Mouse (Mus musculus) neural tube, embryonic 11.5 days (tissue): ENCODE measurements at regions not wholly inside any gene's neighbourhood (a gene's known extent, or its start where the extent isn't known, plus 50 kb on each side); places are given as distances from the start of the nearest gene placed in this dataset.
"Not testable (repeated sequence)": the region's sequence is repeated elsewhere in the genome, so short reads cannot be mapped to it uniquely, and the experiment has no call there.

Source experiments
- ATAC-seq: fragments of 200-750 bp; cut with Nextera tagmentation; 2 replicates; pipeline ENCODE4 v1.8.0; 2017; ENCODE audit warnings: moderate number of reproducible peaks, mild to moderate bottlenecking, moderate TSS enrichment, moderate library complexity; ENCODE audit not compliant: insufficient read depth, low FRiP score, low TSS enrichment
- DNase-seq: peaks from one replicate; pipeline ENCODE4 v3.0.0-alpha.2; 2015; ENCODE audit warnings: low spot score
- H3K27ac ChIP-seq: fragments of 300-500 bp; sonication (generic); 2 replicates; pipeline ENCODE4 v1.5.1; 2014; ENCODE audit warnings: low read depth, mild to moderate bottlenecking, low read length
- H3K27me3 ChIP-seq: fragments of 300-500 bp; sonication (generic); 2 replicates; pipeline ENCODE4 v1.6.1; 2014; ENCODE audit warnings: mild to moderate bottlenecking, low read length, mixed read lengths; ENCODE audit not compliant: control insufficient read depth, insufficient read depth
- H3K36me3 ChIP-seq: fragments of 300-500 bp; sonication (generic); 2 replicates; pipeline ENCODE4 v1.6.1; 2014; ENCODE audit warnings: mild to moderate bottlenecking, low read length, moderate library complexity, mixed read lengths; ENCODE audit not compliant: control insufficient read depth, insufficient read depth
- H3K4me1 ChIP-seq: fragments of 300-500 bp; sonication (generic); 2 replicates; pipeline ENCODE4 v1.6.1; 2014; ENCODE audit warnings: low read length, mixed read lengths; ENCODE audit not compliant: control insufficient read depth, insufficient read depth
- H3K4me2 ChIP-seq: fragments of 300-500 bp; sonication (generic); 2 replicates; pipeline ENCODE4 v1.6.1; 2014; ENCODE audit warnings: low read depth, mild to moderate bottlenecking, moderate library complexity
- H3K4me3 ChIP-seq: fragments of 300-500 bp; sonication (generic); 2 replicates; pipeline ENCODE4 v1.5.1; 2014; ENCODE audit warnings: low read depth, low read length
- H3K9ac ChIP-seq: fragments of 300-500 bp; sonication (generic); 2 replicates; pipeline ENCODE4 v1.6.1; 2014; ENCODE audit warnings: mild to moderate bottlenecking, low read length
- H3K9me3 ChIP-seq: fragments of 300-500 bp; sonication (generic); 2 replicates; pipeline ENCODE4 v1.6.1; 2016; ENCODE audit warnings: low read length; ENCODE audit not compliant: control insufficient read depth
- WGBS: fragments of 180-500 bp; shearing (Covaris S2); extraction: QIAGEN DNeasy Blood & Tissue Kit; methylation state at CpG from one replicate; pipeline ENCODE4 v1.1.7; 2014; 5-methylcytosine and 5-hydroxymethylcytosine counted together

DNA sequence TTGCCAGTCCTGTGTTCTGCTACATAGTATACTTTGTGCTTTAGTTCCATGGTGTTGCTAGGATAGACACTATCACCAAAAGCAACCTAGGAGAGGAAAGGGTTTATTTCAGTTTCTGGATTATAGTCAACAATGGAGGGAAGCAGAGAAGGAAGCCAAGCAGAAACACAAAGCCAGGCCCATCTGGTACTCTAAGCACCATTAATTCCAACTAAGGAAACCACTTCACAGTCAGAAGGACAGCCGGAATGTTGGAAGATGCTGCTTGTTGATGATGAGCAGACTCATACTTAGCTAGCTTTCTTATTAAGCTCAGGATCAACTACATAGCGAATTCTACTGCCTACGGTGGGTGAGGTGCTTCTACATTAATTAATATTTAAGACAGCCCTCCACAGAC, 263.2 kb upstream of the Oprm1 start:
- H3K27ac ChIP-seq, result no peak overlapping the region
- ATAC-seq (no peak), DNase-seq (no peak)
- H3K9me3 ChIP-seq, result no peaks in the 10 kb centered on the region
- H3K4me1 ChIP-seq, result no peaks in the 10 kb centered on the region
- H3K27me3 ChIP-seq, result no peaks in the 10 kb centered on the region
- 83% methylated on average over 3 of the region's 3 CpGs for WGBS
- H3K9ac ChIP-seq, result no peak overlapping the region
- no peak overlapping the region for H3K4me2 ChIP-seq
- H3K4me3 ChIP-seq, result no peak overlapping the region
- H3K36me3 ChIP-seq, result no peaks in the 10 kb centered on the region

DNA sequence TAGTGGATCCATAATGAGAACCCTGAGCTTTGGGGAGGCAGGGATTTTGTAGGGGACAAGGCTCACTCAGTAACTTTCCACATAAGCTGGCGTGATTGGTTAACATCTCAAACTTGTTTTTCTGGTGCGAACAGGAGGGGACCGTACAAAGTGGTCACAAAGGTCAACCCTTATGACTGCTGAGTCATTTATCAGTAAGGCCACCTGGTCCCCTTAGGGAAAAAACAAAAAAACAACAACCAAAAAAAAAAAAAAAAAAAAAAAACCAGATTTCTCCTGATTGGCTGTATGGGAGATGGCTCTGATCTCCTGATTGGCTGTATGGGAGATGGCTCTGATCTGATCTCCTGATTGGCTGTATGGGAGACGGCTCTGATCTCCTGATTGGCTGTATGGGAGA, 244.0 kb upstream of the Oprm1 start:
- no peak for ATAC-seq
- Histone ChIP-seq H3K9me3 (no peaks in the 10 kb centered on the region), H3K9ac (no peak overlapping the region), H3K27ac (no peak overlapping the region), H3K4me2 (no peak overlapping the region), H3K27me3 (no peaks in the 10 kb centered on the region), H3K4me1 (no peaks in the 10 kb centered on the region), H3K4me3 (no peak overlapping the region), H3K36me3 (no peaks in the 10 kb centered on the region)
- no peak for DNase-seq
- 92% methylated on average over 4 of the region's 4 CpGs for WGBS

DNA sequence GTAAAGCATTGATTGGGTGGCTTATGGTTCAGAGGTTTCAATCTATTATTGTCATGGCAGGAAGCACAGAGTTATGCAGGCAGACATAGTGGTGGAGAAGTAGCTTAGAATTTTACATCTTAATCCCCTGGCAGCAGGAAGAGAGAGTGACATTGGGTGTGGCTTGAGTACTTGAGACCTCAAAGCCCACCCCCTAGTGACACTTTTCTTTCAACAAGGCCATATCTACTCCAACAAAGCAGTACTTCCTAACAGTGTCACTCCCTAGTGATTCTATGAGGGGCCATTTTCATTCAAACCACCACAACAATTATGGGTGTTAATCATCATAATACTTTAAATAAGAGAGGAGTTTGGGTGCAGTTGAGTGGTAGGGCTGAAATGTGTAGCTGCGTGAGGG, 195.8 kb upstream of the Oprm1 start:
- no peak for ATAC-seq
- Histone ChIP-seq H3K4me3 (no peak overlapping the region), H3K9me3 (no peaks in the 10 kb centered on the region), H3K36me3 (no peaks in the 10 kb centered on the region), H3K4me2 (no peak overlapping the region), H3K9ac (no peak overlapping the region), H3K4me1 (no peaks in the 10 kb centered on the region), H3K27ac (no peak overlapping the region), H3K27me3 (no peaks in the 10 kb centered on the region)
- 88% methylated on average over 1 of the region's 1 CpGs for WGBS
- no peak for DNase-seq

DNA sequence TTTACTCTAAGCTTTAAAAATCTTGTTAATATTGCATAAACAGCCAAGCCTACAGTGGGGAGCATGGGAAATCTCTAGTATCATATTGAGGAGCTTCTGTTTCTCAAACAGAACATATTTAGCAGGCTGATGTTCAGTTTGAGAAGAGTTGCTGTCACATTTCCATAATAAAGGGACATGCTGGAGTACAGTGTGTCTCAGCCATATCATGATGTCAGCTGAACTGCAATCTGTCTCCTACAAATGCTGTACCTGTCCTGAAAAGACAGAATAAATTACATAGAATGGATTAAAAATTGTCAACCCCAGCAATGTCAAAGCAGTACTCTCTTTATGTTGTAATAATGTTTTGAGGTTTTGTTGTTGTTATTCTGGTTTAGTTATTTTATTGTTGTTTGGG, 179.7 kb upstream of the Oprm1 start:
- H3K27ac ChIP-seq, result no peak overlapping the region
- H3K4me1 ChIP-seq, result no peaks in the 10 kb centered on the region
- H3K9ac ChIP-seq, result no peak overlapping the region
- no peaks in the 10 kb centered on the region for H3K9me3 ChIP-seq
- H3K27me3 ChIP-seq, result no peaks in the 10 kb centered on the region
- no peak overlapping the region for H3K4me2 ChIP-seq
- DNase-seq (no peak), ATAC-seq (no peak)
- no peaks in the 10 kb centered on the region for H3K36me3 ChIP-seq
- H3K4me3 ChIP-seq, result no peak overlapping the region

DNA sequence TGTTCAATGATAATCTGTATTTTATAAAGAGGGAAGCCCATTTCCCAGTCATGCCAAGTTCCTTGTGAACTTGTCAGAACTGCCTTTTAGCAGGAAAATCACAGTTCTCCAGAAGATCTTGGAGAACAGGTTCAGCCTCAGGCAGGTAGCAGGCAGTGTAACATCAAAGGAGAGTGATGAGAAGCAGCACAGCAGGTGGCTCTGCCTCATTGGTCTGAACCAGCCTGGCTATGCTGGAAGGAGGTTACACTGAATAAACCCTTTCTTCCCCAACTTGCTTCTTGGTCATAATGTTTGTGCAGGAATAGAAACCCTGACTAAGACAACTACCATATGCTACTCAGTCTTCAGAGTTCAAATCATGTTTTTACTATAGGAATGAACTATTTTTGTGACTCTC, 172.5 kb upstream of the Oprm1 start:
- H3K27ac ChIP-seq, H3K4me3 ChIP-seq, H3K9ac ChIP-seq, H3K4me2 ChIP-seq, ATAC-seq, H3K4me1 ChIP-seq, DNase-seq, H3K27me3 ChIP-seq, H3K9me3 ChIP-seq, H3K36me3 ChIP-seq: not testable (repeated sequence)

DNA sequence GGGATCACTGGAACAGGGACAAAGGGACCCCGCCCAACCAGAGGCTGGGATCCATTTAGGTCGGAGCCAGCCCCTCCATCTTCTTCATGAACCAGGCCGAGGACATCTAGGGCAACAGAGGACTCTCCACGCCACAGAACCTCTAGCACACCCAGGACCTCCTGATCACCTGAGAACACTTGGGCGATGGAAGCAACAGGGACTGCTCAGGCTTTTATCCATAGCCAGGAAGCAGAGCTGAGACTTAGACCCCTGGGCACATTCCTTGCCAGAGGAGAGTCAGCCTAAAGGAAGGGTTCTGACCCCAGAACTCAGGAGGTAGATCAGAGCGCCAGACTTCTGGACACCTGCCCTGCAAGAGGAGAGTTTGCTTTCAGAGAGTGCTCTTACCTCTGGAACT, 168.1 kb upstream of the Oprm1 start:
- H3K27ac ChIP-seq, result no peak overlapping the region
- H3K36me3 ChIP-seq, result no peaks in the 10 kb centered on the region
- no peaks in the 10 kb centered on the region for H3K4me1 ChIP-seq
- no peak for DNase-seq
- no peak overlapping the region for H3K4me3 ChIP-seq
- H3K27me3 ChIP-seq, result no peaks in the 10 kb centered on the region
- H3K9ac ChIP-seq, result no peak overlapping the region
- H3K4me2 ChIP-seq, result no peak overlapping the region
- WGBS, result 88% methylated on average over 6 of the region's 6 CpGs
- ATAC-seq, result no peak
- no peaks in the 10 kb centered on the region for H3K9me3 ChIP-seq

DNA sequence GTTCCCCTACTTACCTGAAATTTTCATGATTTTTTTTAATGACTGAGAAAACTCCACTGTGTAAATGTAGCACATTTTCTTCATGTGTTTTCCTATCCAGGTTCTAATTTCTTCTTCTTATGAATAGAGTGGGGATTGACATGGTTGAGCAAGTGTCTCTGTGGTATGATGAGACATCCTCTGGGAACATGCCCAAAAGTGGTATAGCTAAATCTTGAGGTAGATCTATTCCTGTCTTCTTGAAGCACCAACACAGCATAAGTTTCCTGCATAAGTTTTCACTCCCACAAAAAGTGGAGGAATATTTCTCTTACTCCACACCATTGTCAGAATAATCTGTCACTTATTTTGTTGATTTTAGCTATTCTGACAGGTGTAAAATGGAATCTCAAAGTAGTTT, 161.1 kb upstream of the Oprm1 start:
- DNase-seq (no peak), ATAC-seq (no peak)
- no peak overlapping the region for H3K4me2 ChIP-seq
- H3K9me3 ChIP-seq, result no peaks in the 10 kb centered on the region
- no peak overlapping the region for H3K4me3 ChIP-seq
- no peaks in the 10 kb centered on the region for H3K27me3 ChIP-seq
- H3K27ac ChIP-seq, result no peak overlapping the region
- no peaks in the 10 kb centered on the region for H3K36me3 ChIP-seq
- no peak overlapping the region for H3K9ac ChIP-seq
- no peaks in the 10 kb centered on the region for H3K4me1 ChIP-seq

DNA sequence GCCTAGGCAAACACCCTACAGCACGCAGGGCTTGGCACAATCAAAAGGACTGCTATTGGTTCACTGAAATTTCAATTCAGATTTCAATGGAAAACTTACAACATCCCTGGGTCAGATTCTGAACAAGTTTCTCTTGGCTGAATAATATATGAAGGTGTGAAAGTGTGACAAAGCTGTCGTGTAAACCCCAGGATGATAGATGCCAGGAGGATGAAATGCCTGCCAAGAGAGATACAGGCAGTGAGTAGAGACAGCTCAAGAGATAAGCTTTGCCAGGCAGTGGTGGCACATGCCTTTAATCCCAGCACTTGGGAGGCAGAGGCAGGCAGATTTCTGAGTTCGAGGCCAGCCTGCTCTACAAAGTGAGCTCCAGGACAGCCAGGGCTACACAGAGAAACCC, 159.7 kb upstream of the Oprm1 start:
- ATAC-seq, H3K9me3 ChIP-seq, H3K4me2 ChIP-seq, H3K27me3 ChIP-seq, H3K9ac ChIP-seq, DNase-seq, H3K27ac ChIP-seq, H3K36me3 ChIP-seq, H3K4me1 ChIP-seq, H3K4me3 ChIP-seq: not testable (repeated sequence)
- 81% methylated on average over 3 of the region's 3 CpGs for WGBS

DNA sequence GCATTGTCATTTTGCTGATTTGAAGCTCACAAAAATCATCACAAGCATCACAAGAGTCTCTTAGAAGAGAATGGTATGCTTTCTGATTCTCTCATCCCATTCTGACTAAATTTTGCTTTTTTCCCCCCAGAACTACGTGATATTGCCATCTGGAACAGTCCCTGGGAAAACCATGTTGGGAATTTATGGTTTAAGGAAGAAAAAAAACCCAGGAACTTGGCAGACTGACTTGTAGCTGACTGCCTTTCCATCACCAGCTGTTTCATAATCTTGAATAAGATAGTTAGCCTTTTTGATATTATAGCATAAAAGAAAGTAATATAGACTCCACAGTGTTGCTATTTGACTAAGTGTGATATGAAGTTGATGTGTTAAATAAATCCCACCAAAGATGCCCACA, 110.7 kb upstream of the Oprm1 start:
- no peaks in the 10 kb centered on the region for H3K9me3 ChIP-seq
- no peak for ATAC-seq
- H3K27me3 ChIP-seq, result no peaks in the 10 kb centered on the region
- H3K27ac ChIP-seq, result no peak overlapping the region
- H3K9ac ChIP-seq, result no peak overlapping the region
- no peak overlapping the region for H3K4me2 ChIP-seq
- no peak overlapping the region for H3K4me3 ChIP-seq
- no peaks in the 10 kb centered on the region for H3K4me1 ChIP-seq
- no peaks in the 10 kb centered on the region for H3K36me3 ChIP-seq
- 41% methylated on average over 1 of the region's 1 CpGs for WGBS
- DNase-seq, result no peak
